Mouse (Mus musculus): Measurements from ENCODE around the gene Olfr1416.

DNA sequence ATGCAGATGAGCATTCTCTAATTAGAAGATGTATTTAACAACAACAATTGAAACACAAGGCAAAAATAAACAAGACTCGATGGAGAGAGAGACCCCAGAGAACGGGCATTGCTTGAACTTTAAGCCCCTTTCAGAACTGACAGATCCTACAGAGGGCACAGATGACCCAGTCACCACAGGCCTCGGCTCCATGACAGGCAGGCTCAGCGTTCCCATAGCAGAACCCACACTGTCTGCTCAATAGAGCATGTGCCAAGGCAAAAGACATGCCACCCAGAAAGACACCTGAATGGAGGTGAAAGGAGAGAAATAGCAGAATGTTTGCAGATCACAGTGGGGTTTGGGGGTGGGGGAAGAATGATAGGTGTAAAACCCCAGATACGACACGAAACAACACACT lies 26.5 kb downstream of the Olfr1416 start:
- TF ChIP-seq CTCF (IDR thresholded peaks at IDR 0.05; ENCODE audit: borderline replicate concordance, insufficient read depth, low read length) (no peak), POLR2A (IDR thresholded peaks at IDR 0.05; ENCODE audit: low read depth, low read length) (no peak)
